Mouse (Mus musculus) brain, embryonic 14.5 days (tissue): ENCODE measurements around the gene Jmjd7. TPM values are rescaled to one million over a fixed set of nuclear protein-coding genes. Genes with fewer than 3 reads are reported as not detected.
A peak's percentile ranks its signal among the peaks of the same experiment; 100 is the strongest.

ENCODE experiments used
- DNase-seq: peaks from one replicate; pipeline ENCODE4 v3.0.0-alpha.2; 2011; ENCODE audit warnings: low read depth
- CTCF ChIP-seq: fragments of 200-500 bp; IDR thresholded peaks from 2 replicates; pipeline ENCODE4 v1.5.1; 2012; ENCODE audit warnings: inconsistent platforms, mild to moderate bottlenecking, moderate library complexity, borderline replicate concordance; ENCODE audit not compliant: insufficient read depth, insufficient read length; ENCODE audit errors: extremely low read depth
- POLR2A ChIP-seq: fragments of 200-500 bp; IDR thresholded peaks from 2 replicates; pipeline ENCODE4 v1.6.1; 2012; ENCODE audit warnings: mild to moderate bottlenecking, inconsistent platforms, borderline replicate concordance; ENCODE audit not compliant: poor library complexity, insufficient read depth, insufficient read length, severe bottlenecking; ENCODE audit errors: extremely low read depth
- polyA plus RNA-seq: library from polyadenylated mRNA; depleted of rRNA; stranded (reverse); fragments of >200 nt; gene quantifications from 2 replicates; pipeline ENCODE4 v1.2.3, GENCODE M21; 2012

The Jmjd7 gene
- polyA plus RNA-seq, 1 experiment, result 16.6 TPM

GRCm38 (mm10) chr2:119997354-119997753, 29.9 kb upstream of the Jmjd7 start:
- no peak for TF ChIP-seq POLR2A
- no peak for TF ChIP-seq CTCF
- DNase-seq, result no peak

GRCm38 (mm10) chr2:119999731-120000130, 27.6 kb upstream of the Jmjd7 start:
- no peak for DNase-seq

GRCm38 (mm10) chr2:120000882-120001584, 26.2 kb upstream of the Jmjd7 start:
- TF ChIP-seq CTCF, result no peak
- TF ChIP-seq POLR2A, result no peak
- DNase-seq, result peak; percentile 3

More at GRCm38 (mm10) chr2:119999731-120000130, 27.6 kb upstream of the Jmjd7 start:
- TF ChIP-seq POLR2A (no peak), CTCF (no peak)

DNA sequence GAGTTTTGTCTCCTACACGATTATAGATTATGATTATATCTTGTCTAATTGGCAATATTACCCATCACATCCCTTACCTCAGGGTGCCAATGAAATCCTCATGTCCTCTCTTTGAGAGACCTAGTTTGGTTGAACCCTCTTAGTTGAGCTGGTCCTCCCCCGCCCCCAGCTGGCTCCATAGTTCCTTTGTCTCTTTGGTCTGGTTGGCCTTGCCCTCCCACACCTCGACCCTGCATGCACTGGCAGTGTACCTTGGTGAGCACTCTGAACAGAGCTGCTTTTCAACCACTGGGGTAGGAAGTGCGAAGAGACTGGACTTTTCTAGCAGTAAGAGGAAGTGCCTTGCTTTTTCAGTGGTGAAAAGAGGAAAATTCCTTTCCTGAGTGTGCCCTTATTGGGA, 25.3 kb upstream of the Jmjd7 start:
- DNase-seq, result no peak
- no peak for TF ChIP-seq CTCF
- TF ChIP-seq POLR2A, result no peak

GRCm38 (mm10) chr2:120003970-120004369, 23.3 kb upstream of the Jmjd7 start:
- DNase-seq, result no peak
- no peak for TF ChIP-seq POLR2A
- TF ChIP-seq CTCF, result no peak

DNA sequence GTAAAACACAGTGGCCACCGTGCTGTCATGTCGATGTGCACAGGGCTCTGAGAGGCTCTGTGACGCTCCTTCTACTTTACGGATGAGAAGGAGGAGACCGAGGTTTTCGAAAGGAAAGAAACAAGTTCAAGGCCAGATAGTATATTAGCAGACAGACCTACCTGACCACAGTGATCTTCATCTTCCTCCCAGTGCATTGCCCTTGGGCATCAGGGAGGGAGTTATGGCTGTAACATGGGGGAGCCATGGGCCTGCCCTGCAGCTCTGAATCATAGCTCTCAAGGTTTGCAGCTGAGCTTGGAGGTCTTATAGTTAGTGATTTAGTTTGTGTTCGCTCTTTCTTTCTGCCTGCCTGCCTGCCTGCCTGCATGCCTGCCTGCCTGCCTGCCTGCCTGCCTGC, 20.6 kb upstream of the Jmjd7 start:
- TF ChIP-seq CTCF, result no peak
- no peak for TF ChIP-seq POLR2A
- no peak for DNase-seq

DNA sequence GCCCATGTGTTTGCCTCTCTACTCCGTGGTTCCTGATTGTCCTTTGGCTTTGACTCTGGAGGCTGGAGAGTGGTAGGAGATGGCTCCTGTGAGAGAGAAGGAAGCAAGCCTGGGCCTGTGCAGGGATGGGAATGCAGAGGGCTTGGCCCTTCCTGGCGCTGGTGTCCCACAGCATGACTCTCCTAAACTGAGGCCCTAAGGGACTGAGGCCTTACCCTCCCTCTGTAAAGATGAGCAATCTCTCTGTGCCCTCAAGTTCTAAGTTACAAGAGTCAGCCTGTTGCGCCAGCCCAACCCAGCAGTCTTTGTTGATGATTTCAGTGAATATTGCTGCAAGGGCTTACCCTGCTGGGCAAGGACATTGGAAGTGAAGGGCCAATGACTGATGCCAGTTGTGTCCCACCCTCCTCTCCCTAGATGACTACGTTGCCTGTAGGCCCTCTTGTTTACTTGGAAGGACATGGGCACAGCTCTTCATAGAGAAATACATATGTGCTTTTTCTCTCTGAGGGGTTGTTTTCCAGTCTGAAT, 19.5 kb upstream of the Jmjd7 start:
- no peak for DNase-seq

GRCm38 (mm10) chr2:120008672-120009071, 18.6 kb upstream of the Jmjd7 start:
- DNase-seq, result no peak
- no peak for TF ChIP-seq POLR2A
- TF ChIP-seq CTCF, result no peak

More for the DNA sequence above, 19.5 kb upstream of the Jmjd7 start:
- TF ChIP-seq POLR2A (no peak), CTCF (no peak)

- DNase-seq, result peak; percentile 75
- TF ChIP-seq CTCF, result peak; percentile 61; the same call in 1 of the 2 replicates
- TF ChIP-seq POLR2A, result no peak
Observed at GRCm38 (mm10) chr2:120011462-120012200, 15.7 kb upstream of the Jmjd7 start.

DNA sequence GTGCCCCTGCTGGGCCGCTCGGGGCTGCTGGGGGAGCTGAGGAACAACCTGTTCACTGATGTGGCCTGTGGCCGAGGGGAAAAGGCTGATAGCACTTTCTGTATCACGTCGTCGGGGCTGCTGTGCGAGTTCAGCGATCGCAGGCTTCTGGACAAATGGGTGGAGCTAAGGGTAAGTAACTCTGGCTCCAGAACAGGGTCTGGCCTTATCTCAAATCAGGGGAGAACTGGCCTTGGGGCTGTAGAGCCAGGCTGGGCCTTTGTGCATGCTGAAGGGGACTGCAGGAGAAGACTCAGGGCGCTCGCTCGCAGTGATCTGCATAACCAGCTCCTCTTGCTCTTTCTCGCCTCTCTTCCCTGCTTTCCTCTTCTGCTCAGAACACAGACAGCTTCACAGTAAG, 14.4 kb upstream of the Jmjd7 start:
- TF ChIP-seq POLR2A, result no peak
- no peak for TF ChIP-seq CTCF
- no peak for DNase-seq

GRCm38 (mm10) chr2:120013831-120014486, 13.3 kb upstream of the Jmjd7 start:
- DNase-seq, result no peak
- TF ChIP-seq POLR2A (no peak), CTCF (no peak)
